8 mouse cellular contexts compared by ENCODE assay signal in the genomic region with DNA sequence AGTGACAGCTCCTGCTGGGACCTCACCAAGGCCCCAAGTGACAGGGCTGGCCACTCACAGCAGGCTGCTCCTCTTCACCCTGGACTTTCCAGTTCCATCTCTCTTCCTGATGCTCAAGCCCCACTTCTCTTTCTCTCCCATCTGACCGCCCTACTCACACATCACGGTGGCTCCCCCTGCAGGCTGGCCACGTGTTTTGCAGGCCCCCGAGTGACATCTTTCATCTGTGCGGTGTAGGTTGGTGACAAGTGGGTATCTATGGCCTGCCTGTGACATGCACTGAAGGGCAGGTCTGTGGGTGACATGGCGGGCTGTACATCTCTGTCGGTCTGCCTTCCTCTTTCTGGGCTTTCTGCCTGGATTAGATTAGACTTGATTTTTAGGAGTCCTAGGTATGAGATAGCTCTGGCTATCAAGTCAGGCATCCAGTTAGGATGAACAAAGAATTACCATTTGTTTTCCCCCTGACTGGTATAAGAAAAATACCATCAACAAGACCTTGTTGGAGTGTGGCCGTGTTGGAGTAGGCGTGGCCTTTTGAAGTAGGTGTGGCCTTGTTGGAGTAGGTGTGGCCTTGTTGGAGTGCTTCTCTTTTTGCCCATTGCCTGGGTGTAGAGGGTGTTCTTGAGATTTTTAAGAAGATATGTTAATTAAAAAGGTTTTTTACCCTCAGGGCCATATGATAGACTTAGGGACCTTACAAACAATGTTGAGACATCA.
DNase-seq lines count a peak whose midpoint lies in the region; ATAC-seq lines count a peak whose summit lies in the region.

No protein-coding gene starts in this region.

- DNase-seq in heart, adult 18-20 months = no peak
- peak; percentile 73 for DNase-seq in A20 (ENCODE audit: low read depth, low spot score)
- DNase-seq in T-cell, adult 2 months (ENCODE audit: low spot score) = peak; percentile 47
- DNase-seq in thymus, postnatal 14 days = peak; percentile 73
- no peak for DNase-seq in layer of hippocampus, adult 9-10 months (ENCODE audit: low spot score)
- no peak for DNase-seq in urinary bladder, adult 18-20 months (ENCODE audit: low spot score in 2 of 2)

- no peak overlapping the region for H3K4me2 ChIP-seq in heart, embryonic 12.5 days
- no peak overlapping the region for H3K4me2 ChIP-seq in liver, embryonic 15.5 days

- no peaks in the 10 kb centered on the region for H3K4me1 ChIP-seq in heart, embryonic 12.5 days (replicated peaks)
- H3K4me1 ChIP-seq in liver, embryonic 15.5 days (replicated peaks) = peaks cover 22% of the 10 kb centered on the region

- no peak overlapping the region for H3K27ac ChIP-seq in heart, embryonic 12.5 days (ENCODE audit: poor library complexity, severe bottlenecking)
- H3K27ac ChIP-seq in liver, embryonic 15.5 days (replicated peaks) = peak overlapping the region; percentile 74; the same call in 1 of the 2 replicates

- H3K36me3 ChIP-seq in heart, embryonic 12.5 days = no peaks in the 10 kb centered on the region
- H3K36me3 ChIP-seq in liver, embryonic 15.5 days (replicated peaks) = no peaks in the 10 kb centered on the region

- H3K27me3 ChIP-seq in heart, embryonic 12.5 days (replicated peaks) = peaks cover 7% of the 10 kb centered on the region; the same call in 1 of the 2 replicates
- H3K27me3 ChIP-seq in liver, embryonic 15.5 days = no peaks in the 10 kb centered on the region

- H3K9me3 ChIP-seq in heart, embryonic 12.5 days (replicated peaks) = no peaks in the 10 kb centered on the region
- no peaks in the 10 kb centered on the region for H3K9me3 ChIP-seq in liver, embryonic 15.5 days (replicated peaks)

- H3K9ac ChIP-seq in heart, embryonic 12.5 days = no peak overlapping the region
- H3K9ac ChIP-seq in liver, embryonic 15.5 days = no peak overlapping the region

- no peak overlapping the region for H3K4me3 ChIP-seq in heart, embryonic 12.5 days
- no peak overlapping the region for H3K4me3 ChIP-seq in liver, embryonic 15.5 days (replicated peaks)

- 0 out of 2 replicates have a peak, but pooled peaks have one; percentile 20 for ATAC-seq in heart, embryonic 12.5 days (ENCODE audit: insufficient number of reproducible peaks, low FRiP score)
- ATAC-seq in liver, embryonic 15.5 days (ENCODE audit: insufficient read depth) = no peak; the same call in 1 of the 2 replicates

- WGBS in heart, embryonic 12.5 days = 54% methylated on average over 9 of the region's 9 CpGs
- WGBS in liver, embryonic 15.5 days (ENCODE audit: insufficient replicate concordance) = 32% methylated on average over 9 of the region's 9 CpGs

Comparison
In these comparisons a context has a peak if more than half of its experiments do, and no peak if none do; other contexts are left out.
1. DNase-seq: peak in A20 (single experiment), T-cell, adult 2 months (single experiment) and thymus, postnatal 14 days (single experiment); none in heart, adult 18-20 months (0 of 2), layer of hippocampus, adult 9-10 months (single experiment) and urinary bladder, adult 18-20 months (0 of 2).